Mouse (Mus musculus): Measurements from ENCODE around the gene Lpp.

Gene Lpp

DNA sequence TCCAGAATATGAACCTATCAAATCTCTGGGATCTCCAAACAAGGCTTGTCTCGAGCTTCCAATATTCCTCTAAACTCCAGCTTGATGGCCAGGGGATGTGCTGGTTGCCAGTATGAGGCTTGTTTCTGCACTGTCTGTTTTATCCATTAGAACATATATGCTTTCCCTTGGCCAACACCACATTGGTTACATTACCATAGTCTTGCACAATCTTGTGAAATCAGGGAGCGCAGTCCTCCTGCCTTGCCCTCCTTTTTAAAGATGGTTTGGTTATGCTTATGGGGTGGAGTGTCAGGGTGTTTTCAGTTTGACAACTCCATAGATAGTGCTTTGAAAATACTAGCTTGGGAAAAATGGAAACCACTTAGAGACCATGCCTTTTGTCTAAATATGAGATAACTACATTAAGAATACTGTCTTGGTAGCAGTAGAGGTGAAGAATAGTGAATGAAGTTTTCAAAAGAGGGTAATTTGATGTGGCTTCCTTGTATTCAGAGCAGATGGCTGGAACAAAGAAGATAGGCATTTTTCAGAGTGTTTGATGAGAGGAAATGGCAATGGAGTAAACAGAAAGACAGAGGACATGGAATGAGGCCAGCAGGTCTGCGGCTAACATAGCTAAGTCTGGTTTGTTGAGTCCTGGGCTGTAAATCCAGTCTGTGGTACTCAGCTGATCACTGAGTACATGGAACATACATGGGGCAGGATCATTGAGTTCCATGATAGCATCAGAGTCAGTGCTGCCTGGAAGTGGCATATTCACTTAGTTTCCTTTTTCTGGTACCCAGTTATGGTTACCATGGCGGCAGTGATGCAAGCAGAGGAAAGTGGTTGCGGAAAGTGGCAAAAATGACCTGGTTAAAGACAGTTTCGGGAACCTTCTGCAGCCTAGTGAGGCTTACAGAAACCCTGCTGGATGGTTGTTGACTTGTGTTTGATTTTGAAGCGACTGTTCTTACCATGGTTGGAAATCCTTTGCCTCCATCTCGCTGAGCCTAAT lies 258.6 kb downstream of the Lpp start:
- POLR2A ChIA-PET: no interaction called here
- CTCF ChIA-PET: no interaction called here

DNA sequence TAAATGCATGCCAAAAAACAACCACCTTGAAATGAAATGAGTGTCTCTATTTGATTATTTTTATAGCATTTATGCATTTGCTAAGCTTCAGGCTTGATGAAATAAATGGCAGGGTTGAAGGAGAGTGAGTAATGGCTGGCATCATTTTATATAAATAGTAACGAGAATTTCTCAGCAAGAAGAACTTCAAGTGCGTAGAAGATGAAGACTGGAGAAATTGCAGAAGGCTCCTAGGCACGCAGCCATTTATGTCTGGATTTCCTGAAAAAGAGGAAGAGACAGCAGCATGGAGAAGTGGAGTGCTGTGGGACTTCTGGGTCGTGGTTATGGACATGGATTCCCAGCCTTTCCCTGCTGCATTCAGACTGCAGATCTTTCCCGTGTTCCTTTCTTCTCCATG lies 259.7 kb downstream of the Lpp start:
- POLR2A ChIA-PET: no interaction called here
- CTCF ChIA-PET: no interaction called here

DNA sequence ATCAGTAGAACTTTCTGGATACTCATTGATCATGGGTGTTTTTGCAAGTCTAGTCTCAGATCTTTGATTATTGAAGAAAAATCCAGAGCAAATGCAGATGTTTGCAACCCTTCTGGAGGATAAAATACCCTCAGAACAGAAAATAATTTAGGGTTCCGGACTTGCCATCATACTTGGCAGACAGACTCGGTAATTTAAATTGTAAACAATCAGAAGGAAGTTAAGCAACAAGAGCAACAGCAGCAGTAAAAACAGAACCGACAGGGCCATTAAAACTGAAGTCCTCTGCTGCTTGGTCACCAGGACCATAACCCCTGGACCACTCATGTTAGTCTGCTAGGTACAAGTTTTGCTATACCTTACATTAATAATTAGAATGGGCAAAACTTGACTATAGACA lies 261.8 kb downstream of the Lpp start:
- ChIA-PET CTCF (no interaction called here), POLR2A (no interaction called here)

DNA sequence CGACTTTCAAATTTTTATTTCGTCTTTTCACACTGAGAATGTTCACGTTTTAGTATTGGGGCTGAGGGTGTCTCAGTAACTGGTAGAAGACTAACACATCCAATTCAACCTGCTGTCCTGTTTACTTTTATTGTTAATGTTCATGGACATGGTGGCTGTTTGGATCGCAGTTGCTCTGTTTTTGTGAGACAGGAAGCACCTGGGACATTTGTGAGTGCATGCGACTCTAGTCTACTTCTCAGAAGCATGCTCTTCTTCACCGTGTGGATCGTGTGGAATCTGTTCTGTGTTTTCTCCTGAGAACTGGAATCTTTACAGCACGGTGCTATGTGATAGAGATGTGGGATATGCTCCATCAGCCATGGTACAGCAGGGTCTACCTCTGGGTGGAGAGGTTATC lies 262.7 kb downstream of the Lpp start:
- POLR2A ChIA-PET: no interaction called here

DNA sequence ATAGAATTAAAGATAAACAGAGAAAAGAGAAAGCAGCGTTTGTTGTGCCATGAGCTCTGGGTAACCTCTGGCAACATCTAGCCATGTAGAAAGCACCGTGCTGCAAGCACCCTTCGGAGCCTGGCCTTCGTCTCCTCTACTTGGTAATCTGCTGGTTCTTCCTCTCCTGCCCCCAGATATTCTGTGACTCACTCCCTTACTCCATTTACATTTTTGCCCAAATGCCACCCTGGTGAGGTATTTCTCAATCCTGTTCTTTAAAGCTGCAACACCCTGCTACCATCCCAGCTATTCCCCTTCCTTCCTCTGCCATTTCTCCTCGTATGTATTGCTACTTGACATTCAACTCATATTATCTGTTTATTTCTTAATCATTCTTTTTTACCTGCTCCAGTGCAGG lies 263.4 kb downstream of the Lpp start:
- CTCF ChIA-PET: no interaction called here
- POLR2A ChIA-PET: no interaction called here

More for the DNA sequence above, 262.7 kb downstream of the Lpp start:
- CTCF ChIA-PET: no interaction called here

DNA sequence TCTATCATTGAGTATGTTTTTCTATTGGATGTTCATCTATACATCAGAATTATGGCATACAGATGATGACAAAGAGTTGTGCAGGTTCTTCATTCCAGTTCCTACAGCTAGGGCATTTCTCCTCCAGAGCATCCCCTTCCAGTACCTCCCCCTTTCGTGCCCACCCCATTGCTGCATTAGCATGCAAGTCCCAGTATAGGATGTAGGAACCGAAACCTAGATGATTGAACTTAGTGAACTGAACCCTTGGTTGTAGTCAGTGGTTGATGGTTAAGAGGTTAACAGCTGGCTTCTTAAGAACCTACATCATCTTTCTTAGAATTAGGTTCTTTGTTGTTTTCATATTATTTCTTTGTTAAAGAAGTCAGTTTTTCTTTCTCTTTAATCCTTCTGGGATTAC lies 265.7 kb downstream of the Lpp start:
- CTCF ChIA-PET: no interaction called here
- POLR2A ChIA-PET: no interaction called here

DNA sequence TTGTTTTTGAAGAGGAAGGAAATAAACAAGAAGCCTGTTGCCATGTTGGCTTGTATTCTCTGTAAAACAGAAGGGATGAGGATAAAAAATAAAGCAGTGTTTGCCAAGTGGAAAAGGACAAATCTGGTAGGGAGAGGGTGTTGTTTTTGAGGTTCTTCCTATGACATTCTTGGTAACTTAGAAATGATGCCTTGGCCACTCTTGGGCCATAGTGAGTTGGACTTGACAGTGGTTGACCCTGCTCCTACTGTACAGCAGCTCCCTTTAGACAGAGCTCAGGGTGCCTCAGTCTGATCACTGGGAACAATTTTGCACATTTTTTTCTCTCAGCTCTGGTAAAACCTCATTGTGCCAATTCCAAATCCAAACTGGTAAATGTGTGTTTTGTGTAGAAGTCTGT lies 270.8 kb downstream of the Lpp start:
- ChIA-PET POLR2A (no interaction called here), CTCF (no interaction called here)

DNA sequence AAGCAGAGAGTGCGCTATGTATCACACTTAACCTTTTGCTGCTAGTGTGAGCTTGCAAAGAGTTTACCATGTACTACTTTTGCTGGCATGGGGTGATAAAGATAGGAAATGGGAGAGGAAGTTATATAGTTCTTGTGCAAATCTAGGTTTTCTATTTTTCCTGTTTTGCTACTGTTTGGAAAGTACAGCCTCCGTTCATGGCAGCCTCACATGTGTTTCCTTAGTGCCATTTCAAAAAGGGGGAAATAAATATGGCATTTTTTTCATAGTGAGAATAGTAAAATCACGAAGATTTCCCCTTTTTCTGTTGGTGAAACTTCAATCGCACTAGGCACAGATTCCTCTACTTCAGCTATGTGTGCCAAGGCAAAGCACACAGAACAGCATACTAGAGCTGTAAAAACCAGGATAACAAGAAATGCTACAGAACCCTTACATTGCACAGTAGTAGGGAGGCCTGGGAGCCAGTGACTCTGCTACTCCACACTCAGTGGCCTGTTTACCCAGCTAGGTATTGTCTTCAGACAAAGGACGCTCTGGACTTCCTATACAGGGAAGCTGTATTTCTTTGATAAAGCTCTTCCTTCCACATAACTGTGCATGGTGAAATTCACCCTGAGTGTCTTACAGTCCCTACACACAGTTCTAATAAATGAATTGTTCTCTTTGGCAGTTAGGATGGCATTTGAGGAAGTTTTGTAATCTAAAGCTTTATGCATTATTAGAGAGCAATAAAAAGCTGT lies 276.6 kb downstream of the Lpp start:
- ChIA-PET CTCF (interaction anchor here in 1 of 4 experiments (0.8 kb wide), 1 partner anchor 704 kb away, joined by 3 read pairs; no protein-coding TSS in a partner anchor), POLR2A (interaction anchor here in 1 of 4 experiments (0.9 kb wide), 1 partner anchor 98 kb away, joined by 3 read pairs; no protein-coding TSS in a partner anchor)

DNA sequence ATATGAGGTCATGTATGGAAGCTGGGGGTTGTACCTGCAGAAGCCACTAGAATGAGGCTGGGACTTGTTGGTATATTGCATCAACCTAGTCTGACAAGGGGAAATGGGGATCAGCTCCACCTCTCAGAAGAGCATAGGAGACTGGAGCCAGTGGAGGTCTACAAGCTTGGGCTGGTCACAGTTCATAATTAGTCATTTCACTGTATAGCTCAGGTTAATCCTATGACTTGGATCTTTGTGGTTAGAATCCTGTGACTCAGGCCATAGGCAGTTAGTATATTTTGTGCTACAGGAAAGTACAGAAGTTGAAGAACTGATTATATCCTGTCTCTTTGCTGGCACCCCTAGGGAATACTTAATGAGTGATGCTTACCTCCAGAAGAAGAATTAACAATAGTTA lies 285.6 kb downstream of the Lpp start:
- ChIA-PET CTCF (no interaction called here), POLR2A (no interaction called here)

DNA sequence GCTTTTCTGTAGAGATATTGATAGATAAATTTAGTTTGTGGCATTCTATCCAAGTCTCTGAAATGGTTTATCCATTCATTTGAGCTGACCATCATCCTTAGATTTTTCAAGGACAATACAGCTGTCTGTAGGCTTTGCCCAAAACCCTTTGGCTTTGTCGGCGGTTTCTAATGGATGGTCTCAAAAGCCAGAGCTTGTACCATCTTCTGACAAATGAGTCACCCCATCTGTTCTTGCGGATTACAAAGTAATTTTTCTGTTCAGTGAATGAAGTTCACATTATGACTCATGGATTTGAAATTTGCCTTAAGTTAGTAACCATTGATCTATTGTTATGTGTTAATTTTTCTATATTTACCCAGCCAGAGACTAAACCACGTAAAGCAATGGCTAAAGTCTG lies 301.8 kb downstream of the Lpp start:
- ChIA-PET POLR2A (no interaction called here), CTCF (no interaction called here)

DNA sequence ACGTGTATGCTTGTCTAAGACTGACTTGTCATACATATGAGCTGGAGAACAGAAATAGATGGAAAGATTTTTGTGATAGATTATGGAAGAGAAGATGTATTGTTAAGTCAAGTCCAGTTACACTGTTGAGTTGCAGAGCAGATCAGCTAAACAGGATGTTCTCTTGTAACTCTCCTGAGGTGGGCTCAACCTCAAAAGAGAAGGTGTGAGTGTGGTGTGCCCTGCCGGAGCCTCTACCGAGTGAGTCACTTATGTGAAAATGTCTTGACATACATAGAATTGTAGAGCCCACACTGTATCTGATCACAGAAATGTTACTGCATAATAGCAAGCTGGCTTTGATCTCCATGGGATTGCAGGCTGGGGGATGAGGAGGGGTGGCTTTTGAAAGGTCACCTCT lies 310.9 kb downstream of the Lpp start:
- ChIA-PET CTCF (no interaction called here), POLR2A (interaction anchor here in 1 of 4 experiments (0.5 kb wide), 1 partner anchor 136 kb away, joined by 4 read pairs; no protein-coding TSS in a partner anchor)

DNA sequence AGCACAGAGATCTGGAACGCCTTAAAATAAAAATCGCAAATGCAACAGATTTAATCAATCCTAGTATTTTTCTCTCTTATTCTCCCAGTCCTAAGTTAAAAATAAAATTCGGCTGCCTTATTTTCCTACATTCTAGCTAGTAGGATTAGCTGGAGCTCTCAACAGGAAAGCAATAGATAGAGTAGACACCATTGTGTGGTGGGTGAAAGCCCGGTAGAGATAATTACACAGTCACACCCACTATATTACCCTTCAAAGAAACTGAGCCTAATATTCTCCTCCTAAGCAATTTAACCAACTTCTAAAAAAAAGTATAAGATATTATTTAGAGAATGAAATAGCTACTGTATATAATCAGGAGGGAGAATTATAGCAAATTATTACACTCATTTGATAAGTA lies 330.3 kb downstream of the Lpp start:
- ChIA-PET CTCF (no interaction called here), POLR2A (no interaction called here)

DNA sequence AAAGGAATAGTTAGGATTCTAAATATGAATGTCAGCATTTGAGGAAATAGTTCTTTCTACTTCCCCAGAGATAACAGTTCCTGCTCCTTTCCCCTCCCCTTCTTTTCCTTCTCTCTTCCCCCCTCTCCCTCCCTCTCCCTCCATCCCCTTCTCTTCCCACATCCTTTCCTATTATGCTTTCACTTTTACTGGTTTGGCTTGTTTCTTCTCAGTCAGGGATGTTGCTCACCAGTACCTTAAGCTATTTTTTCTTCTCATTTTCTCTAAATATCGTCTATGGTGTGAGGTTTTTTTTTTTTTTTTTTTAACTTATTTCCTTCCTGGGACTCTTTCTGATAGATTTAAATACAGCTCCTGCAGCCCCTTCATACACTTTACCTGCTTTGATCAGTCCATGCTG lies 339.4 kb downstream of the Lpp start:
- ChIA-PET POLR2A (no interaction called here), CTCF (interaction anchor here in 1 of 4 experiments (0.6 to 0.7 kb wide), 2 partner anchors 414 to 841 kb away, joined by 3 read pairs; no protein-coding TSS in a partner anchor)

DNA sequence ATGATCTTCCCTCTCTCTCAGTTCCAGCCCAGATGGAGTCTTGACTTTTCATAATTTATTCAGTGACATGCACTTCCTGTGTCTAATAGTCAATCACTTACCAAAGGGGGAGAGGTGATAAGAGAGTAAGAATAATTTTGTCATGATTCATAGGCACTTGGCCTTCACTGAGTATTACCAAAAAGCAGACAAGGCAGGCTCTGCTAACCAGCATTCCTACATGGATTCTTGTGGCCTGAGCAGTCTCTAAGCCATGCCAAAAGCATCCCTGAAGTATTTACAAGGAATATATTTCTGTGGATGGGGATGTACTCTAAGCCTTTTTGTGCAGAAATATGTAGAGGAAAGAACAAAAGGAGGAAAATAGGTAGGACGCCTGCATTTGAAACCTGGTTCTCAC lies 340.0 kb downstream of the Lpp start:
- ChIA-PET POLR2A (no interaction called here), CTCF (no interaction called here)

DNA sequence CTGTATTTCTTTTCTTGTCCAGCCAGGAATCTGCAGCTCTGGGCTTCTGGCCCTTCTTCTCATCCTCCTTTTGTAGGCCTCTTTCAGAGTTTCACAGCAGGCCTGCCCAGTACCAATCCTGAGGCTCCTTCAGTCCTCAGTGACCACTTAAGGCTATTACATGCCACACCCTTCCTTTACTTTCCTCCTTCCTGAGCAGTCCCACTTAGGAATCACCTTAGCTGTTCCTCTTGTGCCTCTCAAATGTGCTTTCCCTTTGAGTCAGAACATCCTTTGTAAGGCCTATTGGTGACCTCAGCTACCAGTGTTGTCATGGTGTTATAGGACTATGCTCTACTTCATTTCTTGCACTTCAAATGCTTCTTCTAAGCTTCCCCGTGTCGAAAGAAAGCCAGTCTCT lies 342.4 kb downstream of the Lpp start:
- ChIA-PET CTCF (no interaction called here), POLR2A (interaction anchor here in 1 of 4 experiments (0.6 kb wide), 1 partner anchor 787 kb away, joined by 6 read pairs; no protein-coding TSS in a partner anchor)

DNA sequence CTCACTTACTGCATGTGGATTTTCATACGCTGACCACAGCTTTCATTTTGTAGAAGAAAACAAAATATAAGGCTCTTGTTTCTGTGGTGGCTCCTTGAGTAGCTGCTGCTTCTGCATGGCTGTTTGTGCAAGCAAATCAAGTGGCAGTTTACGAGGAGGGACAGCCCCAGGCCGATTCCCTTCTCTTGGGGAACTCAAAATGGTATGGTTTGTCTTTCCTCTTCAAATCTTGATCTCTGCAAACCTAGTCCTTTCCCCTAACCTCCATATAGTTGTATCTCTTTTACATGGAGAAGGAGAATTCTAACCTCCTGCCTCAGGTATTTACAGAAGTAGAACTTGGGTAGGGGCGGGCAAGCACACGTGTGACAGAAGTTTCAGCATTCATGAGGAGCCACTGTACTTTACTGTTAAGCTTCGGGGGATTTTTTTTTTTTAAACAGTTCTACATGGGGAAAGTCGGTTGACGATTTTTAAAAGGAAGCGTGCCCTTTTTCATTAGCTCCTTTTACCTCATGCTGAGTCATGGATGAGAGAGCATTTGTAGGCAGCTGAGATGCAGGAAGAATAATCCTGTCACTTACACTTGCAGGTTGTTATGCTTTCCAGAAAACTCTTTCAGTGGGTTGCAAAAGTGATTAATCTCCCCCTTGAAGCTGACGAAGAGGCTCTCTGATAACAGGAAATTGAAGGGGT lies 344.2 kb downstream of the Lpp start:
- POLR2A ChIA-PET: interaction anchor here in 1 of 4 experiments (0.7 kb wide), 1 partner anchor 170 kb away, joined by 3 read pairs; no protein-coding TSS in a partner anchor

DNA sequence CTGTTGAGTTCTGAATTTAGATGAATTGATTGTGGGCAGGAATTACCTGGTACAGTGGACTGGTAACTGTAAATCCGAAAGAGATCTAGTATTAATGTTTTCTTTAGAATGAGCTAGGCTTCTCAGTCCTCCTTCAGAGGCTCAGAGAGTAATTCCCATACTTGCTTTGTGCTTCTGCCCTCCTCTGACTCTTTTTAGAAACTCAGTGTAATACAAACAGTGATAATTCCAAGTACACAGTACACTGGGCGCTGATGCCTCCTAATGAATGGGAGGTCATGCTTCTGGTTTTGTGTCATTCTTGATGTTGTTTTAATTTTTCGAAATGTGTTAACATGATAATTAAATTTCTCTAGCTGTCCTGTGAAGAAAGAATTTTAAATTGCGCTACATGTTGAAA lies 347.4 kb downstream of the Lpp start:
- CTCF ChIA-PET: interaction anchor here in 2 of 4 experiments (0.6 kb wide), 2 partner anchors 266 to 773 kb away, joined by 4 read pairs; no protein-coding TSS in a partner anchor

More for the DNA sequence above, 344.2 kb downstream of the Lpp start:
- CTCF ChIA-PET: no interaction called here

DNA sequence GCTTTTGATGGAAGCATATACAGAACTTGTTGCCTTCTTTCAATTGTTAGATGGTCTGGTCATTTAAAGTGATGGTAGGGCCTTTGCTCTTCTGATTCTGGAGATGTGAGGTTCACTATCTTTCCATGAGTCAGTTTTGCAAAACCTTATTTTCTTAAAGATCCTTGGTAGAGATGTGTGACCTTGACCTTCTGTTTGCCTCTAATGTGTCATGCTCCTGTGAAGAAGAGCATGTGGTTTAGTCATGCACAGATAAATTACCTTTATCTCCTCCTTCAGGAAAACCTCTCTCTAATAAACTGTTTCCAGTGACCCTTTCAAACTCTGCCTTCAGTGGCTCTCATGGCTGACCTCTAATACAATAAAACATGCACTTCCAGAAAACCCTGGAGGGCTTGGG lies 356.5 kb downstream of the Lpp start:
- POLR2A ChIA-PET: no interaction called here
- CTCF ChIA-PET: no interaction called here

More for the DNA sequence above, 347.4 kb downstream of the Lpp start:
- POLR2A ChIA-PET: interaction anchor here in 1 of 4 experiments (0.6 kb wide), 1 partner anchor 119 kb away, joined by 3 read pairs; no protein-coding TSS in a partner anchor

DNA sequence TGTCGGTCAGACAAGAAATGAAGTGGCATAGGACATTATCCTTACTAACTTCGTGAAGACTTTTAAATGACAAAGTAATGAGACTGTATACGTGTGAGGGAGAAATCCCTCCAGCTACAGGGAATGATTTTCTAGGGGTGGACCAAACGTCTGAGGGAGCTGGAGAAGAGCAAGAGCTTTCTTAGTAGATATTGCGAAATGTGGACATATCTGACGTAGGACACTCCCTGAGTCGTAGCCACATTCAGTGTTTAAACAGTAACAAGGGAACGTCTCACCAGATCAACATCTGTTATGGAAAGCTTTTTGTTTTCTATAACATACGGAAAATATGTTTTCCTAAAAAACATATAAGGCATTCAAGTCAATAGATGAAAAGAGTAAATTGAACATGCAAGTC lies 362.8 kb downstream of the Lpp start:
- CTCF ChIA-PET: interaction anchor here in 1 of 4 experiments (0.7 kb wide), 1 partner anchor 11 kb away, joined by 4 read pairs; no protein-coding TSS in a partner anchor
- POLR2A ChIA-PET: interaction anchor here in 1 of 4 experiments (0.6 kb wide), 1 partner anchor 324 kb away, joined by 3 read pairs; no protein-coding TSS in a partner anchor

DNA sequence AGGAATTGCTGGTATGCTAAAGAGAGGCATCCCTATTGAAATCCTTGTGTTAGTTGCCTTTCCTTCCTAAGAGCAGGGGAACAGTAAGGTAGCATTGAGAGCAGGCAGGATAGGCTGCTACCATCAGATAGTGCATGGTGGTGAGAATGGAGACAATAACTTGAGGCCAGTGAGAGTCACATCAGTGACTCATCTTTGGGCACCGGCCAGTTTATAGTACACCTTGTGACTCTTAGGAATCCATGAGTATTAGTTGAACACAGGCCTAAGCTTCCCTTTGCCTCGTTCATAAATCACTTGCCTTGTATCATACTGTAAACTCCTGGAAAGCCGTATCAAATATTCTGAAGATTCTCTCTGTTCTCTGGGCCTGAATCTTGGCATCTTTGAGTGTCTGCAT lies 372.7 kb downstream of the Lpp start:
- CTCF ChIA-PET: no interaction called here

More for the DNA sequence above, 372.7 kb downstream of the Lpp start:
- POLR2A ChIA-PET: interaction anchor here in 1 of 4 experiments (0.6 kb wide), 1 partner anchor 66 kb away, joined by 3 read pairs; no protein-coding TSS in a partner anchor

Data from embryonic stem cell, embryonic (primary cell).